Mouse (Mus musculus) erythroblast, embryonic 14.5 days (primary cell): ENCODE data around the gene Cops9.

Experiments
- GATA1 ChIP-seq: IDR thresholded peaks from 2 replicates; pipeline ENCODE4 v1.6.1; 2012; ENCODE audit warnings: low read length, inconsistent platforms, mixed read lengths
- TAL1 ChIP-seq: IDR thresholded peaks from 3 replicates; pipeline ENCODE4 v1.6.1; 2012; ENCODE audit warnings: low read length, inconsistent platforms, mixed read lengths

DNA sequence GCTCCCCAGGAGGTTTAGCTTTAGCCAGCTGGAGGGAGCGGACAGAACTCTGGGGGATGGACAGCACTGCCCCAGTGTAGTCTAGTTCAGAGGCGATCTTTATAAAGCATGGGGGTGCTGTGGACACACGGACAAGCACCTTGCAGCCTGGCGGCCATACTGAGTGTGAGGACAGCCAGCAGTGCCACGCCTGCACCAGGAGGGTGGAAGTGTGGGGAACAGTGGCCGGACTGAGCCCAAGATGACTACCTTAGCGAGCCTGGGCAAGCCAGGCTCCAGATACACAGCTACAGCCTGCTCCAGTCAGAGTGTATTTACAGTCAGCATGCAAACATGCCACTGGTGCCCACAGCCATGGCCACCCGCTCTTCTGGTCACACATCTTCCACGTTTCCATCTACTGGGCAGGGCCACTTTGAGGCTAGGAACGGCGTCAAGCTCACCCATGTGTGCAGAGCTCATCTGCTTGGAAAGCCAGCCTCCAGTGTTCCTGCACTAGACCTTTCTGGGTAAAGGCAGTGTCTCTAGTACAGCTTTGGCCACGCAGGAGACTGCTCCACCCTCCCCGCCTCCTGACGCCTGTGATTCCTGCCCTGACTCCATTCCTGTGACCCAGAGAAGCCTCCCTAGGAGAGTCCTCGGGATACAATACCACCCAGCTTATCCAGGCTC is 4.1 kb downstream of the Cops9 start:
- TF ChIP-seq GATA1 (no peak), TAL1 (no peak)
